Mouse (Mus musculus): ENCODE results near the gene Zfp119b. TPM values are rescaled to one million over a fixed set of nuclear protein-coding genes. Genes with fewer than 3 reads are reported as not detected.
A peak's percentile ranks its signal among the peaks of the same experiment; 100 is the strongest.

Zfp119b gene
- 6.9 and 8.7 TPM in 2 replicates for polyA plus RNA-seq (2015; fragmentation: Nextera tagmentation; extraction: Ambion mirVana)

DNA sequence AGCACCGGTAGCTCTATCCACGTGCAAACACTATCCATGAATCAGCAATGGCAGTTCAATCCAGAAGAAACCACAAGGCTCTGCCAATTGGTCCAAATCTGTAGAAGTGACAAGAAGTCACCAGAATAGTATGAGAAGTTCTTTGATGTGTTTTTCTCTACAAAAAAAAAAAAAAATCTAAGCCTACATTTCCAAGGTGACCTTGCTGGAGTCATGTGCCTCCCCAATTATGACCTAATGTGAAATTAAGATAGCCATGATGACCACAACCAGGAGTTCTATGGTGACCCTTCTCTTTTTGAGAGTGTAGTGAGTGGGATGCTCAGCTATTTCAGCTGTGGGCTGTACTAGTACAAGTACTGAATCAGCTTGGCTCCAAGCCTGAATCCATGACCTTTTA is at the start of gene Zfp119b:
TSS of gene Zfp119b (minus strand) at position 101 of the 400 bp plus-strand sequence.
- no peak for ATAC-seq
- WGBS = 93% methylated on average over 2 of the region's 2 CpGs

GRCm38 (mm10) chr17:55996007-55996406 is 46.7 kb upstream of the Zfp119b start:
- H3K9ac ChIP-seq (ENCODE audit: low read depth, low read length) = no peak overlapping the region
- peaks cover 9% of the 10 kb centered on the region for H3K27me3 ChIP-seq (replicated peaks; ENCODE audit: control insufficient read depth, insufficient read depth, low read length)
- no peaks in the 10 kb centered on the region for H3K9me3 ChIP-seq (ENCODE audit: control insufficient read depth, low read length)
- no peak overlapping the region for H3K4me2 ChIP-seq (ENCODE audit: low read length)
- H3K4me1 ChIP-seq (ENCODE audit: control insufficient read depth, insufficient read depth, low read depth, low read length) = no peaks in the 10 kb centered on the region; the same call in 1 of the 2 replicates
- peaks cover 27% of the 10 kb centered on the region for H3K36me3 ChIP-seq (ENCODE audit: control insufficient read depth, insufficient read depth, low read length)
- H3K4me3 ChIP-seq (ENCODE audit: low read length) = no peak overlapping the region
- ATAC-seq = no peak
- 69% methylated on average over 15 of the region's 15 CpGs for WGBS
- no peak overlapping the region for H3K27ac ChIP-seq (ENCODE audit: low read depth, low read length)

More for the DNA sequence above, at the start of gene Zfp119b:
- Histone ChIP-seq H3K4me2 (ENCODE audit: low read length) (no peak within 1 kb of the TSS), H3K9ac (ENCODE audit: low read depth, low read length) (no peak within 1 kb of the TSS), H3K4me1 (ENCODE audit: control insufficient read depth, insufficient read depth, low read depth, low read length) (peaks cover 4% of the 10 kb centered on the region), H3K27ac (ENCODE audit: low read depth, low read length) (no peak within 1 kb of the TSS), H3K4me3 (ENCODE audit: low read length) (no peak within 1 kb of the TSS), H3K9me3 (ENCODE audit: control insufficient read depth, low read length) (no peaks in the 10 kb centered on the region), H3K36me3 (ENCODE audit: control insufficient read depth, insufficient read depth, low read length) (no peaks in the 10 kb centered on the region), H3K27me3 (replicated peaks; ENCODE audit: control insufficient read depth, insufficient read depth, low read length) (no peaks in the 10 kb centered on the region; the same call in 1 of the 2 replicates)

DNA sequence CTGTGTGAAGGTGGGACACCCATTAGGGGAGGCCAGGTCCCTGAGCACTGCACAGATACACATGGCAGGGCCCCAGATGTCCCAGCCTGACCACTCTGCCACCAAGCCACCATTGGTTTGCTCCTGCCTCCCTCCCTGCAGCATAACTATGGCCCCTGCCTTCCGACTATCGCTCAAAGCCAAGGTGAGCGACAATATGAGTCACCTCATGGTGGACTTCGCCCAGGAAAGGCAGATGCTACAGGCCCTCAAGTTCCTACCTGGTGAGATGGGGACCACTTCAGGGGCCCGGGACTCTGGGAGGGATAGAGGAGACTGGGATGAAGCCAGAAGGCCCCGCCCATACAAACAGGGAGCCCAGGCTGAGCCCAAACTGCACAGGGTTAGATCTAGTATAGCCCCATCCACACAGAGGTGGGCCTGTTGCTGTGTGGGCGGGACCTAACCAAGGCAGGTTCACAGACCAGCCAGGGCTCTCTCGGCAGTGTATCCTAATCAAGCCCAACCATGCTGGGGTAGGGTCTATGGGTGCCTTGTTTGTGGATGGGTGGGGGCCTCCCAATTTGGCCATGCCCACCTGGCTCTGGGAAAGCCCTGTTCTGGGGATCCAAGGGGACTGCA is 41.1 kb upstream of the Zfp119b start:
- no peaks in the 10 kb centered on the region for H3K9me3 ChIP-seq (ENCODE audit: control insufficient read depth, low read length)
- H3K36me3 ChIP-seq (ENCODE audit: control insufficient read depth, insufficient read depth, low read length) = peaks cover 19% of the 10 kb centered on the region
- no peak for ATAC-seq
- 86% methylated on average over 8 of the region's 8 CpGs for WGBS
- H3K4me3 ChIP-seq (ENCODE audit: low read length) = no peak overlapping the region
- H3K4me2 ChIP-seq (ENCODE audit: low read length) = no peak overlapping the region
- peaks cover 11% of the 10 kb centered on the region for H3K4me1 ChIP-seq (ENCODE audit: control insufficient read depth, insufficient read depth, low read depth, low read length)
- H3K27me3 ChIP-seq (replicated peaks; ENCODE audit: control insufficient read depth, insufficient read depth, low read length) = no peaks in the 10 kb centered on the region
- H3K27ac ChIP-seq (ENCODE audit: low read depth, low read length) = no peak overlapping the region
- no peak overlapping the region for H3K9ac ChIP-seq (ENCODE audit: low read depth, low read length)

- Histone ChIP-seq H3K4me3 (ENCODE audit: low read length) (peak within 1 kb of the TSS; percentile 57), H3K9ac (ENCODE audit: low read depth, low read length) (peak within 1 kb of the TSS; percentile 89), H3K36me3 (ENCODE audit: control insufficient read depth, insufficient read depth, low read length) (peaks cover 6% of the 10 kb centered on the region; the same call in 1 of the 2 replicates), H3K27ac (ENCODE audit: low read depth, low read length) (peak within 1 kb of the TSS; percentile 78), H3K4me1 (ENCODE audit: control insufficient read depth, insufficient read depth, low read depth, low read length) (peaks cover 11% of the 10 kb centered on the region), H3K4me2 (ENCODE audit: low read length) (peak within 1 kb of the TSS; percentile 65), H3K9me3 (ENCODE audit: control insufficient read depth, low read length) (no peaks in the 10 kb centered on the region), H3K27me3 (replicated peaks; ENCODE audit: control insufficient read depth, insufficient read depth, low read length) (no peaks in the 10 kb centered on the region)
- WGBS = 7% methylated on average over 35 of the region's 35 CpGs
- ATAC-seq = peak; percentile 88
Measured at GRCm38 (mm10) chr17:55986030-55986961, 37.0 kb upstream of the Zfp119b start, which contains the start of gene Fsd1. Fsd1 (plus strand) TSS chr17:55986509.

GRCm38 (mm10) chr17:55977301-55977700 is 28.0 kb upstream of the Zfp119b start:
- H3K36me3 ChIP-seq (ENCODE audit: control insufficient read depth, insufficient read depth, low read length) = peaks cover 3% of the 10 kb centered on the region; the same call in 1 of the 2 replicates
- WGBS = 50% methylated on average over 3 of the region's 3 CpGs
- no peak overlapping the region for H3K27ac ChIP-seq (ENCODE audit: low read depth, low read length)
- no peak overlapping the region for H3K9ac ChIP-seq (ENCODE audit: low read depth, low read length)
- no peaks in the 10 kb centered on the region for H3K27me3 ChIP-seq (replicated peaks; ENCODE audit: control insufficient read depth, insufficient read depth, low read length)
- no peak for ATAC-seq
- H3K9me3 ChIP-seq (ENCODE audit: control insufficient read depth, low read length) = no peaks in the 10 kb centered on the region
- H3K4me2 ChIP-seq (ENCODE audit: low read length) = no peak overlapping the region
- H3K4me1 ChIP-seq (ENCODE audit: control insufficient read depth, insufficient read depth, low read depth, low read length) = peaks cover 7% of the 10 kb centered on the region
- no peak overlapping the region for H3K4me3 ChIP-seq (ENCODE audit: low read length)

DNA sequence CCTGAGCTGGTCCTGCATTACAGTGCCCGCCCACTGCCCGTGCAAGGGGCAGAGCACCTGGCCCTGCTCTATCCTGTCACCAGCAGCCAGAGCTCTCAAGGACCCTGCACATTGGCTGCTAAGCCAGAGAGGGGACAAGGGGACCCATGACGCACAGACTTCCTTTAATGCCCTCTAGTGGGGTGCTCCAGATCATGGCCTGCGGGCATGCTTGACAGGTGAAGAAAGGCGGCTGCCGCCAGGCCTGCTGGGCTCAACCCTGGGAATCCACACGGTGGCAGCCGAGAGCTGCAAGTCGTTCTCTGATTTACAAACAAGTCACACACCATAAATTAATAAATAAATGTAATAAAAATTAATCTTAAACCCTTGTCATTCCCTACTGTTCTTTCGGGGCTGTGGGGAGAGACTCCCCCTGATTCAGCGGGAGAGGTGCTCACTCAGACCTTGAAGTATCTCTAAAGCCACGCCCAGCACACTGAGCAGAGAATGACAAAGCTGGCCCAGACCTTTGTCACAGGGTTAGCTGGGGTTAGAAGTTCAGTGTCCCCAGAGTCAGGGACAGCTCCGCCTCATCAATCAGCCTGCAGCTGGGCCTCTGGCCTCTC is 27.1 kb upstream of the Zfp119b start:
- Histone ChIP-seq H3K9me3 (ENCODE audit: control insufficient read depth, low read length) (no peaks in the 10 kb centered on the region), H3K4me3 (ENCODE audit: low read length) (no peak overlapping the region), H3K36me3 (ENCODE audit: control insufficient read depth, insufficient read depth, low read length) (peaks cover 3% of the 10 kb centered on the region; the same call in 1 of the 2 replicates), H3K9ac (ENCODE audit: low read depth, low read length) (peak overlapping the region; percentile 46), H3K4me1 (ENCODE audit: control insufficient read depth, insufficient read depth, low read depth, low read length) (peaks cover 12% of the 10 kb centered on the region), H3K27ac (ENCODE audit: low read depth, low read length) (0 out of 2 replicates have a peak overlapping the region, but pooled peaks have one; percentile 32), H3K27me3 (replicated peaks; ENCODE audit: control insufficient read depth, insufficient read depth, low read length) (no peaks in the 10 kb centered on the region), H3K4me2 (ENCODE audit: low read length) (no peak overlapping the region)
- peak; percentile 66 for ATAC-seq
- WGBS = 16% methylated on average over 13 of the region's 13 CpGs

GRCm38 (mm10) chr17:55971453-55971852 is 22.2 kb upstream of the Zfp119b start:
- 20% methylated on average over 22 of the region's 22 CpGs for WGBS
- Histone ChIP-seq H3K9ac (ENCODE audit: low read depth, low read length) (peak overlapping the region; percentile 91), H3K4me3 (ENCODE audit: low read length) (peak overlapping the region; percentile 69), H3K4me2 (ENCODE audit: low read length) (peak overlapping the region; percentile 86), H3K4me1 (ENCODE audit: control insufficient read depth, insufficient read depth, low read depth, low read length) (peaks cover 29% of the 10 kb centered on the region), H3K27ac (ENCODE audit: low read depth, low read length) (no peak overlapping the region), H3K36me3 (ENCODE audit: control insufficient read depth, insufficient read depth, low read length) (peaks cover 9% of the 10 kb centered on the region; the same call in 1 of the 2 replicates), H3K9me3 (ENCODE audit: control insufficient read depth, low read length) (no peaks in the 10 kb centered on the region), H3K27me3 (replicated peaks; ENCODE audit: control insufficient read depth, insufficient read depth, low read length) (no peaks in the 10 kb centered on the region)
- no peak for ATAC-seq

DNA sequence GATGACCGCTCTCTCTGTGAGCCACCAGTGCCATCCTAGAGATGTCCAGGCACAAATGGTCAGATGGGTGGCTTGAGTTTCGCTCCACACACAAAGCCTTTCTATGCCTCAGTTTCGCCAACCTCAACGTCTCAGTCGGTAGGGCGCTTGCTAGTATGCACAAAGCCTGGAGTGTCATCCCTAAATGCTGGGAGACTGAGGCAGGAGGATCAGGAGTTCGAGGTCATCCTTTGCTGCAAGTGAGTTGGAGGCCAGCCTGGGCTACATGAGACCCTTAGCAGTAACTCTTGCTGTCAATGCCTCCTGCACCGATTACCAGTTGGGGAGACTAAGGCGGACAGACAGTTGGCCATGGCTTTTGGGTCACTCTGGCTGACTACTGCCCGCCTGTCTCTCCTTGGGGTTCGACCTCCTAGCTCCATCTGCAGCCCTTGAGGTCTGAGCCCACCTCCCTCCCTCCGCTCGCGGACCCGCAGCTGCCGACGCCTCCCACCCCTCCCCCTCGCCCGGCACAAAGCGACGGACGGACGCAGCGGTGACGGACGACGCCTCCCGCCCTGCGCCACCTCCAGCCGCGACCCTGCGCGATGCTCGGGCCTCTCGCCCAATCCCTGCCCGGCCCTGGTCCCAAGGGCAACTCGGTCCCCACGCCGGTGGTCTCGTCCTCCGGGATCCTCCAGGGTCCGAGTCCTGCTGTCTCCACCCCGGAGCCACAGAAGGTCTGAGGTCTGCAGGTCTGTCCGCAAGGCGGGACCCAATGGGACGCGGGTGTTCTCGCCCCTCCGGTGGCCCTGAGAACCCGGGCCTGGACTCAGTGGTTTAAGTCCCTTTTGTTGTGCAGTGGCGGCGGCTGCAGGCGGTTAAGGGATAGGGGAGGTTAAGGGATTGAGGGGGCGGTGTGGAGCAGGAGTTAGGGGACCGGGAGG is 20.9 kb upstream of the Zfp119b start, which contains the start of gene Shd:
TSS of gene Shd (plus strand) at position 502 of the 926 bp plus-strand sequence.
- Histone ChIP-seq H3K9me3 (ENCODE audit: control insufficient read depth, low read length) (no peaks in the 10 kb centered on the region), H3K4me3 (ENCODE audit: low read length) (peak within 1 kb of the TSS; percentile 69), H3K4me2 (ENCODE audit: low read length) (peak within 1 kb of the TSS; percentile 86), H3K27ac (ENCODE audit: low read depth, low read length) (peak within 1 kb of the TSS; percentile 86), H3K4me1 (ENCODE audit: control insufficient read depth, insufficient read depth, low read depth, low read length) (peaks cover 26% of the 10 kb centered on the region), H3K36me3 (ENCODE audit: control insufficient read depth, insufficient read depth, low read length) (peaks cover 11% of the 10 kb centered on the region; the same call in 1 of the 2 replicates), H3K9ac (ENCODE audit: low read depth, low read length) (peak within 1 kb of the TSS; percentile 91), H3K27me3 (replicated peaks; ENCODE audit: control insufficient read depth, insufficient read depth, low read length) (no peaks in the 10 kb centered on the region)
- ATAC-seq = peak; percentile 45
- WGBS = 7% methylated on average over 42 of the region's 55 CpGs

Measured in hindbrain, embryonic 16.5 days (tissue).